Mouse (Mus musculus) liver (tissue): ENCODE data around the gene Ap1g2.

Source experiments
- DNase-seq: peaks from one replicate; pipeline ENCODE4 v3.0.0-alpha.2; 2020; ENCODE audit warnings: mixed read lengths

Gene Ap1g2

DNA sequence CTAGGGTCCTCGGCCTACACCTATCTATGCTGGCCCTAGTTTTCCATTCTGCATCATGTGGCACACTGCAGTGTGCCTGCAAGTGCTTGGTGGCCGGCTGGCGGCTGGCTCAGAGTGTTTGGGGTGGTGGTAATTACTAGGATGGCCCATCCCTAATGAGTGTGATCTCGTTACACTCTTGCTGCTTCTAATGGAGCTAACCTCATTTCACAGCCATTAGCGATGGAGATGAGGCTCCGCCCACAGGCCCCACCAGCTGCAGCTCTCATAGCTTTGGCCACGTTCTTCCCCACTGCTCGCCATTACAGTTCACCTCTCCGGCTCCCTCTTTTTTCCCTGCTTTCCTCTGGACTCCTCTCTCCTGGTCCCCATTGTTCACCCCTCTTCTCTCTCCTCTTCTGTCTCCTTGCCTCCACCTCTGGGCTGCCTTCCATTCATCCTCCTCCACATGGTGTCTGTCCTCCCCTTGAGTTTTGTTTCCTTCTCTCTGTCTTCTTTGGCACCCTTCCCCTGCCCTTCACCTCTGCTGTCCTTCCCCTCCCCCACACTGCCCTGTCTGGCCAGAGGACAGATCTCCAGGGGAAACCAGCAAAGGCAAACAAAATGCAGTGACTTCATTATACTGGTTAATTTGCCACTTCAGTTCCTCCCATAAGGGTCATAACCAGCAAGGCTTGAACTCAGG is 20.9 kb downstream of the Ap1g2 start:
- no peak for DNase-seq

DNA sequence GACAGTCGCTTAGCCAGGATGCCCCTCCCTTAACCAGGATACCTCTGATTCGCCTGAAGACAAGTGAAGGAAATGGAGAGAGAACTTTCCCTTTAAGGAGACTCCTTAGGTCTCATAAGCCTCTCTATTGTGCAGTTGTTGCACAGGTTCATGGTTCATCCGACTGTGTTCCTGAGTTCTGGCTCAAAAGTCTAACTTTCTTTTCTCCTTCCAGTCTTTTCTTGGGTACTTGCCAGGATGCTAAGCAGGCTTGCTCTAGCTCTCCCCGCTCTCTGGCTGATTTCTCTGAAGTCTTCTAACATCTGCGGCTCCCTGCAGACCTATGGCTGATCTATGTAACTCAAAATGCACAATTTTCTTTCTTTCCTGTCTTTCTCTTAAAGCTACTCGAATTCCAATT is 22.9 kb downstream of the Ap1g2 start:
- no peak for DNase-seq

DNA sequence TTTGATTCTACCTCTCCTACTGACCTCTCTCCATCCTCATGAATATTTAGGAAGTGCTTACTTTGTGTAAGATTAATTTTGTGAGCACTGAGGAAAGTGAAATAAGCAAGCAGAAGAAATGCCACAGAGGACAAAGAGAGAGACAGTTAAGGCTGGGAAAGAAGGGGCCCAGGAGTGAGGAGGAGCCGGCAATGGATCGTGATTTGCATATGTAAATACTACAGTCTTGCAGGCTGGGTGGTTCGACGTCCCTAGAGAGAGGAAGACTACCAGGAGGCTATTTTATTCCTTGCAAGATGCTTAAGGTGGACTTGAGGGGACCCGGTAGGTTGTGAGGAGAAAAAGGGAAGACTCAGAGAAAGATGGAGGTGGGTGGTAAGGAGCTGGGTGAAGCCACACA is 25.3 kb downstream of the Ap1g2 start:
- no peak for DNase-seq

DNA sequence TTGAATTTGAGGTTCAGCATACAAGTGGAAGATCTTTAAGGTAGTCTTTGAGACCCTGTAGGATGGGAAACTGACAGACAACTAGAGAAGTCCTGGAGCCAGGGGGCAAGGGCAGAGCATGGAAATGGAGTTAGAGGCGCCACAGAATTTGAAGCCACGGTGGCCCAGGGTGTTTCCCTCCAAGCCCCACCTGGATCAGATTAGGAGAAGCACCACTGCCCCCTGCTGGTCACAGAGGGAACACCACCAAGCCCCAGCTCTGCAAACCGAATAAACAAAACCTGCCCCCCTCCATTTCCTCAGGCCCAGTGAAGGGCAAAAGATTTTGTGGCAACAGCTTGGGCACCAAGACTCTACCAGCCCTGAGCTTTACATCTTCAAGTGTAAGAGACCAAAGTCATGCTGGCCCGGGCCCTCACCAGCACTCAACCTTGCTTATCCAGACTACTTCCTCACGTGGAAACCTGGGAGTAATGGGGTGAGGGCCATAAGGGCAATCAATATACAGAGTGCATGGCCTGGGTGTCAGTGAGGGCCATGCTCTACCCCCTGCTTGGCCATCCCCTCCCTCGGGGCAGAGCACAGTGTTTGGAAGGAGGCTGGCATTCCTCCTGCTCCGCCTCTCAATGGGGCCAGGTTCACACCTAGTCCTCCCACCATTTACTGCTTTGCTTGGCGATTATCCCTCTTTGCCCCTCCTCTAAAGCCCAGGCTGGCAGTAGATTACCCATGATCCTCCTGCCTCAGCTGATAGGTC is 27.0 kb downstream of the Ap1g2 start:
- DNase-seq, result peak; percentile 85

DNA sequence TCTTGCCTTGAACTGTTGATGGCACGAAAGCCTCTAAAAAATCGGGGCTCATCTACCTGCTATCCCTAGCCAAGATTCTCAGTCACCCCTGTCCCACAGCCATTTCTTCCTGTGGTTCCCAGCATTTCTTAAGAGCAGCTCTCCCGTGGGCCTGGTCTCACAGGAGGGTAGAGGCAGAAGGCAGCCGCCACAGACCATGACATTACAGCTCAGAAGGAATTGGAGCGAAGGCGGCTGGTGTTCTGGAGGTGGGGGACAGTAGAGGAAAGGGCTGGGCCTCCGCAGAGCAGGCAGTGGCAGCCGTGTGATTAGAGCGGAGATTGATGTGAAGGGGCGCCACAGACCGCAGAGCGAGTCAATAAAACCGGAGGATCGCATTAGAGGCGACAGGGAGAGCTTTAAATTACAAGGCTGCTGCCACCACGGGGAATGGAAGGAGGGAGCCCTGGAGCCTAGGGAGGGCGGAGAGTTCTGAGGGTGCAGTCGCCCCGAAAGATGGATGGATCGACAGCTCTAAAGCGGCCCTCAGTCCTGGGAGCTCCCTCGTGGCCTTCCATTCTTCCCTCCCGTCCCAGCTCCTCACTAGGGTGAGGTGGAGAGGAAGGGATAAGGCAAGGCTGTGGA is 27.9 kb downstream of the Ap1g2 start:
- DNase-seq, result peak; percentile 42

DNA sequence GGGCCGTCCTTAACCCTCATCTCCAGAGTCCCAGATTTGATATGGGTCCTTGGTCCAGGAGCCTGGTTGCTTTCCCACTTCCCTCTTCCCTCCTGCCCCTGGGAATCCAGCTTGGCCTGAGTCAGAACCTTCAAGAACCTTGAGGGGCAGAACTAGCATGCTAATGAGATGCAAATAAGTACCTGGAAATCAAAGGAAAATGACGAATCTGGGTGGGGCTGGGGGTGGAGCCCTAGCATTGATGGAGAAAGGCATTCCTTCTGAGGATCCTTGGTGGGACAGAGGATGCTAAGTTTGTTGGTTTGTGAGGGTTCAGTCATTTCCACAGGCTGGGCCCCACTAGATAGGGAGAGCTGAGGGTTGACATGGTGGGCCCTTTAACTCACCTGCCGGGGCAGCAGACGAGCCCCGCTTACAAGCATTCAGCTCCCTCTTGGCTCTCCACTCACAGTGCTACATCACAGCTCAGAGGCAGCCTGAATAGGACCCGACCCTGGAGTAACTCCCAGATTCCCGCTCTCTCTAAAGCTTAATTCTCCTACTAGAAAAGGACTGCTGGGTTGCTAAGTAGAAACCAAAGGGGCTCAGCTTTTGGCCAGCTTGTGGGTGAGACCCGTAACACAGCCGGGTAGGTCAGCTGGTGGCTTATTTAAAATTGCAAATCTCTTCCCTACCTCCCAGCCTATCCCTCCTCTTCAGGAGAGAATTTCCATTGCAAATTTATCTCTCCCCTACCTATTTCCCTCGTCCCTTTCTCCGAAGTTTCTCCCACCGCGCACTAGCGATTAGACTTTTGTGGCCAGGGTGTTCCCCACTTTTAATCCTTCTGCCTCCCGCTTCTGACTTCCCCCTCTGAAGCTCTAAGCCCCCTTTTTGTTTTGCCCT is 28.7 kb downstream of the Ap1g2 start:
- DNase-seq, result no peak

DNA sequence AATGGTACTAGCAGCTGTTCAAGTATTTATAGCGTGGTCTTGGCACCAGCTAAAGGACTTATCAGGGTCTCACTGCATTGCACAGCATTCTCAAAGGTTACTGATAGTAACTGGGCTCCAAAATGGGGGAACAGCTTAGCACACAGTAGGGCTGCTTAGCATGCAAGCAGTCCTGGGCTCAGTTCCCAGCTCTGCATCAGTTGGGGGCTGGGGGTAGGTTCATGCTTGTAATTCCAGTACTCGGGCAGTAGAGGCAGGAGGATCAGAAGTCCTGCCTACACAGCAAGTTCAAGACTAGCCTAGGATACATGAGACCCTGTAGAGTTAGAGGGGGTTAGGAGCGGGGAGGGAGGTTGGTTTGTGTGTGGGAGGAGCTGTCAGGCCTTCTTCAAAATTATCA is 29.4 kb downstream of the Ap1g2 start:
- DNase-seq, result no peak

DNA sequence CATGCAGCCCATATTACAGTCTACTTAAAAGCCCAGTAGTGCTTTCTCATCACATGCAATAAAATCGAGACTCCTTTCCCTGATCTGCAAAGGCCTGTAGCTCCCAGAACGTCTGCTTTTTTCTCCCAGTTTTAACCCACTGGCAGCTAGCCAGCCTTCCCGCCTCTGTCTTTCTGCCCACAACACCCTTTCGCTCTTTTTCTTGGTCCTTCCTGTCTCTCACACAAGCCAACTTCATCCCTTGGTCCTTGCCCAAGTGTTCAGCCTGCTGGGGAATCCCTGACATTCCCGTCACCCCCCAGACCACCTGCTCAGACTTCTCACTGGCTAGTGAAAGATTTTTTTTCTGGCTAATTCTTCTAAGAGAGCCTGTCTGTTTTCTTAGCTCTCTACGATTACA is 30.2 kb downstream of the Ap1g2 start:
- no peak for DNase-seq

DNA sequence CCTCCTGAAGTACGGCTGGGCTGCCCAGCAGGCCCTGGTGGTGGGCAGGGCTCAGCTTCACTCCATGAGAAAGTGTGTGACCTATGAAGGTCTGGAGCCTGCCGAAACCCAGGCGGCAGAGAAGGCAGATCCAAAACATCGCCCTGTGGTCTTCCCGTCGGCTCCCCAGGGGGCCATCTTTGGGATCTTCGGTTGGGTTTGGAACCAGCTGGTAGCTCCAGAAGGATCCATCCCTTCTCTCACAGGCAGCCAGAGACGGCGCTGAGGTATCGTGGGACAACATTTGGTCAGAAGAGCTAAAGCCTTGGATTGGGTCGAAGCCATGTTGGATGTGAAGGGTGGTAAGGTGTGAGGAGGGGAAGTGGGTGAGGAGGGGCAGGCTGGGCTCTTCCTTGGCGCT is 32.0 kb downstream of the Ap1g2 start:
- DNase-seq, result no peak

DNA sequence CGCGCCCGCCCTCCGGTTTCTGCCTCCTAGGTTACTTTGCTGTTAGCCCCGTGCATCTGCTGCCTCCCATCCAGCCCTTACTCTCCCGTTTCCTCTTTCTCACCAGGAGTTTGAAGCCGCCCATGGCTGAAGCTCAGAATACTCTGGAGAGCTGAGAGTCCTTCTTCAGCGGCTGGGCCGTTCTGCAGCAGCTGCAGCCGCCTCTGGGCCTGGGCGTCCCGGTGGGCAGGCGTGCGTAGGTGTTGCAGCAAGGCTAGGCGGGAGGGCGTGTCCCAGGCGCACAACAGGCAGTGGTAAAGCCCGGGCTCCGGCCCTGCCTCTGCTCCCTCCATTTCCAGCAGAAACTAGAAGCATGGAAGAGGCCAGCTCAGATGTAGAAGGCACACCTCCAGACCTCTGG is 34.6 kb downstream of the Ap1g2 start:
- no peak for DNase-seq

DNA sequence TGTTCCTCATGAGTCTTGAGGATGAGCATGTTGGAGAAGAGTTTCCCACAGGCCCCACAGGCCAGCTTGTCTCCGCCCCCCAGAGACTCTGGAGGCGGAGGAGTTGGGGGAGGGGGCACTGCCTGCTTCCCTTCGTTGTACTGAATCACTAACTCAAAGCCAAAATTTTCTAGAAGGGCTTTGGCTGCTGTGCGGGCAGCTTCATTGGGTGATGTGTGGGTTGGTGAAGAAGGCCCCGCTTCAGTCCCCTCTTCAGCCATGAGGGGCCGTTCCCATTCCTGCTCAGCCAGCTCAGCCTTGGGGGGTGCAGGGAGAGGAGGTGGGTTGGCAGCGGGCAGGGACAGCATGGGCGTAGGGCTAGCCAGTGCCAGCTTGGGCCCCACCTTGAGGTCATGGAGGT is 40.4 kb downstream of the Ap1g2 start:
- no peak for DNase-seq

DNA sequence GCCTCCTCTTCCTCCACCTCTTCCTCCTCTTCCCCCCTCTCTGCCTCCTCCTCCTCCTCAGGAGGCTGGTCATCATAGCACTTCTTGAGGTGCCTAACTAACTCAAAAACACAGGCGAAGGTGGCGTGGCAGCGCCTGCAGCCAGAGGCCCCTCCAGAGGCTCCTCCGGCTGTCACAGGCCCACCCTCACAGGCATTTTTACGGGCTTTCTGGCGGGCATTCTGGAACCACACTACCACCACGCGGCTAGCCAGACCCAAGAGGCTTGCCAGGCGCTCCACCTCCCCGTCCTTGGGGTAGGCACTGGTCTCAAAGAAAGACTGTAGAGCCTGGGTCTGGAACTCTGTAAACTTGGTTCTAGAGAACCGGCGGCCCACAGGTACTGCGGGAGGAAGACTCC is 41.0 kb downstream of the Ap1g2 start:
- DNase-seq, result no peak

DNA sequence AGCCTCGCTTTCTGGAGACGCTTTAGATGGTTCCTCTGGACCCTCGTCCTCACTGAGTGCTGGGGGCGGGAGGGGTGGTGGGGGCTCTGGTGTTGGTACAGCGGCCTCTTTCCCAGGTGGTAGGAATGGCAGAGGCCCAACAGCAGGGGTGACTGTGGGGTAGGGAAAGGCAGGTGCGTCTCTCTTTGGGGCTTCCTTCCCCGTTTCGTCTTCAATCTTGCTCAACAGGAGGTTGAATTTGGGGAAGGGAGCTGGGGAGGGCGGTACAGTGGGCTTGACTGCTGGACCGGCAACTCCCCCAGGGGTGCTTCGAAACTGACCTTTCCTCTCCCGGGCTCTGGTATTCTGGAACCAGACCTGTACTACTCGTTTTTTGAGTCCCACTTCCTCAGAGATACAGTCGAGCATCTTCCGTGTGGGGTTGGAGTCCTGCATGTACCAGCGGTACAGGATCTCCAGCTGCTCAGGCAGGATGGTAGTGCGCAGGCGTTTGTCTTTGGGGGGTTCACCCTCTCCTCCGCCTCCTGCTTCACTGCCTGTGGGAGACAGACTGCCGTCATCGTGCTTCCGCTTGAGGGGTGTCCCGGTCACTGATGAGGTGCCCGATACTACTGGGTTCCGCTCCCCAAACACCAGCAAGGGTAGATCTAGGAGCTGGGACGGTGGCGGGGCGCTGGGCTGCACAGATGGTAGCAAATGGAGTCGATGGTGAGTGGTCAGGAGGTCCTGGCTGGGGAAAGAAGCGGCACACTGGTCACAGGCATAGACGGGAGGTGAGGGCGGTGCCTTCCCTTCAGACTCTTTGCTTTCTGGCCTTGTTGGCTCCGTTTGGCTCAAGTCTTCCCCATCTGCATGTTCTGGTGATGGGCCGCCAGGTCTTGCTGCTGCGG is 41.7 kb downstream of the Ap1g2 start:
- no peak for DNase-seq

DNA sequence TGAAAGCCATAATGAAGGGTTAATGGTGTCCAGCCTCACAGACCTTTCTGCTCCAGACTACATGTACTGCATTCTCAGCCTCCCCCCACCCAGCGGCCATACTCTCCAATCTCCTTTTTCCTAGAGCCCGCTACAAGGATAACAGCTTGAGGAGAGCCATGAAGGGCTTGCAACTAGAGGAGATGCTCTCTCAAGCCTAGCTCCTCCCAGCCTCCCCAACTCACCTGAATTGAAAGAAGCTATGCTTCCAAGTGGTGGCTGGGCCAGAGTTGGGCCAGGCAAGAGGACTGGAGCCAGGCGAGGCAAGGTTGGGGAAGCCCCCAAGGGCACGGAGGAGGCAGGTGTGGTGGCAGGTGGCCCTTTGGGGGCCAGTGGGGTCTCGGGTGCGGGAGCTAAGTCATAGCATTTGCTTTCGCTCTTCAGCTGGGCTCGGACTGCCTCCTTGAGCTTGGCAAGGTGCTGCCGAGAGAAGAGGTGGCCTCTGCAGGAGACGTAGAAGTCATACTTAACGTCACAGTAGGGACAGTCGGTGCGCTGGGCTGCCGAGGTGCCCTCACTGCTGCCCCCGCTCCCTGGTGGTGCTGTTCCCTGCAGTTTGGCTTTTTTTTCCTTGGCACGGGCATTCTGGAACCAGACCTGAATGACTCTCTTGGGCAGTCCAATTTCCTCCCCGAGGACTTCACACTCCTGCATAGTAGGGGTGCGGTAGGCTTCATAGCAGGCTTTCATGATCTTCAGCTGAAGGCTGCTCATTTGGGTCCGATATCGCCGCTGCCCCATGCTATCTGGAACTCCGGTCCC is 42.6 kb downstream of the Ap1g2 start:
- no peak for DNase-seq

DNA sequence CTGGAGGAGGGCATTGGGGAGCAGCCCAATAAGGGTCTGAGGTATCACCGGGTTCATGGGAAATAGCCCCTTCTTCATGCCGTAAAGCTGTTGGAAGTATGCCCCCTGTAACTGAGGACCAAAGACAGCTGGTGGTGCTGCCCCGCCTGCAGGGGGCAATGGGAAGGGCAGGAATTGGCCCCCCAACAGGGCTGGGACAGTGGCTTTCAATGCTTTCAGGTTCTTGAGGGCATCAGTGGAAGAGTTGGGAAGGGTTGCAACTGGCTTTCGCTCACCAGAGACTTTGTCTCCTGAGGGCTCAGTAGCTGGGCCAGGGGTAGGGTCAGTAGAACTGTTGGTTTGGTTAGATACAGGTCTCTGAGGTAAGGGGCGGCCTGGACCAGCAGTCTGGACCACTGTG is 43.3 kb downstream of the Ap1g2 start:
- no peak for DNase-seq

DNA sequence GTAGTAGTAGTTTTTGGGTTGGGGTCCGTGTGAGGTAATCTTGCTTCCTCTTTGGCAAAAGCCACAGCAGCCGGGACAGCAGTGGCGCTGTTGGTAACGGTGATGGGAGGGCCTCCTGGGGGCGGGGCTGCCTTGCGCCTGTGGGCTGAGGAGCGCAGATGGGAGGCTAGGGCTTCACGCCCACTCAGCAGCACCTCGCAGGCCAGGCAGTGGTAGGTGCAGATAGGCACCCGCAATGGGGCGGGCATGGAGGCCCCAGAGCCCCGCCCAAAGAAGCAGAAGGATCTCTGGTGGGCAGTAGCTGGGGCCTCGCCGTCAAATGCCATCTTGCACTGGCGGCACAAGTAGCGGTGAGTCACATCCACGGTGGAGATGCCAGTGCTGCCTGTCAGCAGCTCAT is 43.8 kb downstream of the Ap1g2 start:
- DNase-seq, result peak; percentile 98

DNA sequence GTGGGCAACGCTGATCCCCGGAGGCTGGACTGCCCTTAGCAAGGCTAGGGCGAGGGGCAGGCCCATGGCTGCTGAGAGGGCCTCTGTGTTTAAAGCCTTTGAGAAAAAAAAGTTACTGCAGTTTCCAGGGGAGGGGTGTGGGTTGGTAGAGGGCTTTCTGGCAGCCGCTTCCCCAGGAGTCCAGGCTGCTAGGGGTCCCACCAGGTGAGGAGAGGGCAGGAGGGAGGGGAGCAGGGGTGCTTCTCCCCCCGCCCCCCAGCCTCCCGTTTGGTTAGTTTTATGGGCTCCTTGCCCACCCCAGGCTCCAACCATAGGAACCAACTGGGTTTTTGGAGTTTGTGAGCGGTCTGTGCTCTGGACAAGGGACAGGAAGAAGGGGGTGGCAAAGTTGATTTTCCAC is 44.5 kb downstream of the Ap1g2 start:
- no peak for DNase-seq

DNA sequence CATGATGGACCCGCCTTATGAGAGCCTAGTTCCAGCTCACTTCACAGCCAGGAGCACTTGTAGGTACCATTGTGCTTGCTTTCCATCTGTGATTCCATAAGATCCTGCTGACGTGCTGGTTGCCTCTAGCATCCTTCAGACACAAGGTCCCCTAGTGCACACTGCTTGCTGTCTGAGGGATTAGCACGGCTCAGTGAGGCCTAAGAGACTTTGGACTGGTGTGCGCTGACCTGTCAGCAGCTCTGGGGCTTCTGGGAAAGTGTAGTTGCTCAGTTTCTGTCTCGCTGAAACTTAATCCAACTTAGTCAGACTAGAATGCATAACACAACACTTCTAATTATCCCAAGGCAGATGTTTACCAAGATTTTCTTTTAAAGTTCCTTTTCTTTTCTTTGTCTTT is 46.5 kb downstream of the Ap1g2 start:
- no peak for DNase-seq

DNA sequence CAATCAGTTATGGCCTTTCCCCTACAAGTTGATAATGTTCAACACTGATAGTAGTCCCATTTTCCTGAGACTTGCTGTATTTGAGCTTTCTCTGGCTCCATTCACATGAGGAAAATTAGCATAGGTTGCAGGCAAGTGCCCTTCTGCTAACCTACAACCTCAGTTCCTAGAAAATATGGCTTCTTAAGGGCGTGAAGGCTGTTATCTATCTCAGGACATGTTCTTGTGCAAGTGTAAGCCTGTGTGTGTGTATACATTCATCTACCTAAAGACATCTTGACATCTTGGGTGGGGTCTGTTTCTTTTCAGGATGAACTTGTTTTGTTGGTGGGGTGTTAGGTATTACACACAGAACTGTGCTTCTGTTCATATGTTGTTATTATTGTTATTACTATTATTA is 47.4 kb downstream of the Ap1g2 start:
- DNase-seq, result no peak

DNA sequence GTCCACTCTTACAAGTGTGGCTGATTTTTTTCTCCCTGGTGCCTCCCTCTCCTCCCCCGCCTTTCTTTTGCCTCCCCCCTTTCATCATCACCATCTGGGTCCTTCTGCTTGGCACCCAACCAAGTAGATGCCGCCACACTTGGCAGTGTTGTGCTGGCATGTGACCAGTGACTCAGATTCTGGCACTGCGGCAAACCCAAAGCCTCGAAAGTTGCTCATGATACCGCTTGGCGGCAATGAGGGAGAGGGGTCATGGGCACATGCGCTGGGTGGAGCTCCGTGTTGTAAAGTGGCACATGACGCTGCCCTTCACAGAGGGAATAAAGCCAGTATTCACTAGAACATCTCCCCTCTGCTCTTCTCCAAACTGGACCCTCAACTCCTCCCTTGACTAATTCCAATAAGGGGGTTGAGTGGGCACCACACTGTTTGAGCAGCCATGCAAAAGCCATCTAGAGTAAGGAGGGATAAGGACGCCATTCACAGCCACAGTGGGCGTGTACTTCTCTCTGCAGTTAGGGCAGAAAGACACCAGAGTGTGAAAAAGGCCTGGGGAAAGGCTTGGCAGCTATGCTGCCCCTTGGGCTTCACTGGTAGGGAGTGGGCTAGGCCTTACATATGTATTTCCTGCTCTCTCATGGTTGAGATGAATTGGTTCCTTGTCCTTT is 51.1 kb downstream of the Ap1g2 start:
- DNase-seq, result no peak
